In the genomic region with DNA sequence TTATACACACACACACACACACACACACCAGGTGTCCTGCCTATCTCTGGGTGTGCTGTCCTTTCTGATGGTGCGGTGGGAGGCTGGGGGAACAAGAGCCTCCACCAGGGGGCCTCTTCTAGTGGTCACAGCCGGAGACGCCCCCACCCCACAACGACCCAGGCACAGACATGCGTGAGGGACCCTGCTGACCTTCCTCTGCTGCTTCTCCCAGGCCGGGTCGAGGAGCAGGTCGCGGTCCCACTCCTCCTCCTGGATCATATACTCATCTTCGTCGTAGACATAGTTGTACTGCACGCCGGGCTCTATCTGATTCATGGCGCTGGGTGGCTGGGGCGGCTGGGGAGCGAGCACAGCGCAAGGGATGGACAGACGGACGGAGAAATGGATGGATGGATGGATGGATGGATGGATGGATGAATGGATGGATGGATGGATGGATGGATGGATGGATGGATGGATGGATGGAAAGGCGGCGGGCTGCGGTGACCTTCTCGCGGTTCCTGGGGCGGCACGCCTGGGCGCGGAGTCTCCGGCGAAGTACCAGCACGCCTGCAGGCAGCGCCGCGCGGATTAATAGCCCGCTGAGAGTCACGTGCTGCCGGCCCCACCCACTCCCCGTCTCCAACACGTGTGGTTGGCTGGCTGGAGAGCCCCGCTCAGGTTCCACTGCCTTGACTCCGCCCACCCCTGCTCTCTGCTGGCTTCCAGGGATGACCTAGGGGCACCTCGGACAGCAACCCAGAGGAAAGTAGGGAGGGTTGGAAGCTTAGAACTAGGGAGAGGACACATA, we compare ENCODE assay signal across 8 mouse cellular contexts. TPM values are rescaled to one million over a fixed set of nuclear protein-coding genes. Genes with fewer than 3 reads are reported as not detected.
DNase-seq lines count a peak whose midpoint lies in the region; ATAC-seq and TF ChIP-seq lines count a peak whose summit lies in the region.

A gene (minus strand): TSS at position 578 of the 793 bp plus-strand sequence.

- H3K27me3 ChIP-seq in forebrain, embryonic 13.5 days = peaks cover 6% of the 10 kb centered on the region; the same call in 1 of the 2 replicates
- H3K27me3 ChIP-seq in heart, embryonic 15.5 days = no peaks in the 10 kb centered on the region
- H3K27me3 ChIP-seq in kidney, postnatal 0 days (ENCODE audit: insufficient read depth, low read length) = no peaks in the 10 kb centered on the region
- H3K27me3 ChIP-seq in liver, embryonic 11.5 days (replicated peaks; ENCODE audit: control insufficient read depth, insufficient read depth, low read length) = peaks cover 4% of the 10 kb centered on the region; the same call in 1 of the 2 replicates

- 0 out of 2 replicates have a peak, but pooled peaks cover 3% of the 10 kb centered on the region for H3K4me1 ChIP-seq in forebrain, embryonic 13.5 days
- peaks cover 11% of the 10 kb centered on the region for H3K4me1 ChIP-seq in heart, embryonic 15.5 days (replicated peaks)
- no peaks in the 10 kb centered on the region for H3K4me1 ChIP-seq in kidney, postnatal 0 days (replicated peaks; ENCODE audit: insufficient read depth, low read length)
- no peaks in the 10 kb centered on the region; the same call in 1 of the 2 replicates for H3K4me1 ChIP-seq in liver, embryonic 11.5 days (replicated peaks; ENCODE audit: control insufficient read depth, insufficient read depth, low read length)

- no peak within 1 kb of the TSS for H3K27ac ChIP-seq in forebrain, embryonic 13.5 days
- peak within 1 kb of the TSS; percentile 91 for H3K27ac ChIP-seq in heart, embryonic 15.5 days
- H3K27ac ChIP-seq in kidney, postnatal 0 days = no peak within 1 kb of the TSS
- no peak within 1 kb of the TSS for H3K27ac ChIP-seq in liver, embryonic 11.5 days (ENCODE audit: low read depth, low read length)

- peak; percentile 21; the same call in 1 of the 2 replicates for TF ChIP-seq CTCF in kidney, postnatal 0 days (IDR thresholded peaks at IDR 0.05; ENCODE audit: low read depth)

- peak; percentile 80 for DNase-seq in CD4-positive helper T cell, adult 2 months (ENCODE audit: low read depth, low spot score)
- DNase-seq in c-Kit-positive CD71-positive TER-119-positive erythroid progenitor cells, embryonic 14.5 days (ENCODE audit: low spot score) = peak; percentile 29
- DNase-seq in kidney, postnatal 0 days (ENCODE audit: low spot score) = peak; percentile 91
- peak; percentile 79 for DNase-seq in liver, embryonic 11.5 days (ENCODE audit: low spot score)
- DNase-seq in naive thymus-derived CD4-positive, alpha-beta T cell, adult 2 months (ENCODE audit: low read depth) = peak; percentile 82
- DNase-seq in spleen, postnatal 4 days (ENCODE audit: low spot score in 2 of 2) = peak; percentile 60 to 79

- H3K9me3 ChIP-seq in forebrain, embryonic 13.5 days (replicated peaks) = no peaks in the 10 kb centered on the region
- H3K9me3 ChIP-seq in heart, embryonic 15.5 days (replicated peaks) = no peaks in the 10 kb centered on the region
- H3K9me3 ChIP-seq in kidney, postnatal 0 days (replicated peaks; ENCODE audit: low read length) = no peaks in the 10 kb centered on the region
- H3K9me3 ChIP-seq in liver, embryonic 11.5 days (ENCODE audit: control insufficient read depth, low read length) = no peaks in the 10 kb centered on the region

- under 1% methylated on average over 43 of the region's 43 CpGs for WGBS in forebrain, embryonic 13.5 days
- under 1% methylated on average over 43 of the region's 43 CpGs for WGBS in heart, embryonic 15.5 days
- under 1% methylated on average over 43 of the region's 43 CpGs for WGBS in kidney, postnatal 0 days
- WGBS in liver, embryonic 11.5 days = under 1% methylated on average over 43 of the region's 43 CpGs

- peak within 1 kb of the TSS; percentile 73 for H3K4me2 ChIP-seq in forebrain, embryonic 13.5 days
- H3K4me2 ChIP-seq in heart, embryonic 15.5 days = peak within 1 kb of the TSS; percentile 61
- H3K4me2 ChIP-seq in kidney, postnatal 0 days (ENCODE audit: low read length) = peak within 1 kb of the TSS; percentile 56
- H3K4me2 ChIP-seq in liver, embryonic 11.5 days = peak within 1 kb of the TSS; percentile 72

- H3K9ac ChIP-seq in forebrain, embryonic 13.5 days = peak within 1 kb of the TSS; percentile 65
- H3K9ac ChIP-seq in heart, embryonic 15.5 days = peak within 1 kb of the TSS; percentile 65
- H3K9ac ChIP-seq in kidney, postnatal 0 days (ENCODE audit: low read depth, low read length) = no peak within 1 kb of the TSS
- 0 out of 2 replicates have a peak within 1 kb of the TSS, but pooled peaks have one; percentile 30 for H3K9ac ChIP-seq in liver, embryonic 11.5 days (ENCODE audit: low read depth, low read length)

- peak; percentile 100 for ATAC-seq in forebrain, embryonic 13.5 days
- peak; percentile 84 for ATAC-seq in heart, embryonic 15.5 days (replicated peaks; ENCODE audit: insufficient number of reproducible peaks, insufficient read depth, low FRiP score, low read depth)
- peak; percentile 97 for ATAC-seq in kidney, postnatal 0 days (replicated peaks; ENCODE audit: low FRiP score, low read depth)
- peak; percentile 96 for ATAC-seq in liver, embryonic 11.5 days (replicated peaks; ENCODE audit: low FRiP score)

- H3K36me3 ChIP-seq in forebrain, embryonic 13.5 days (ENCODE audit: poor library complexity, severe bottlenecking) = no peaks in the 10 kb centered on the region
- no peaks in the 10 kb centered on the region for H3K36me3 ChIP-seq in heart, embryonic 15.5 days
- no peaks in the 10 kb centered on the region for H3K36me3 ChIP-seq in kidney, postnatal 0 days (ENCODE audit: insufficient read depth, low read length)
- no peaks in the 10 kb centered on the region for H3K36me3 ChIP-seq in liver, embryonic 11.5 days (ENCODE audit: control insufficient read depth, insufficient read depth, low read length)

- H3K4me3 ChIP-seq in forebrain, embryonic 13.5 days = peak within 1 kb of the TSS; percentile 43
- peak within 1 kb of the TSS; percentile 68 for H3K4me3 ChIP-seq in heart, embryonic 15.5 days
- 0 out of 2 replicates have a peak within 1 kb of the TSS, but pooled peaks have one; percentile 9 for H3K4me3 ChIP-seq in kidney, postnatal 0 days (replicated peaks; ENCODE audit: low read depth, low read length)
- peak within 1 kb of the TSS; percentile 38 for H3K4me3 ChIP-seq in liver, embryonic 11.5 days (ENCODE audit: low read depth, low read length)

RNA-seq across cellular contexts. Expression of the gene that starts here (rescaled TPM):
- 1.3 and 1.9 TPM in 2 replicates for polyA plus RNA-seq in forebrain, embryonic 13.5 days (2015; fragmentation: Nextera tagmentation; extraction: Ambion mirVana)
- 1,445 and 1,519 TPM in 2 replicates for polyA plus RNA-seq in heart, embryonic 15.5 days (2015; fragmentation: Nextera tagmentation; extraction: Ambion mirVana)
- 3.1 and 3.5 TPM in 2 replicates for polyA plus RNA-seq in kidney, postnatal 0 days (2015; fragmentation: Nextera tagmentation; extraction: Ambion mirVana)
- polyA plus RNA-seq in liver, embryonic 11.5 days (2014; fragmentation: Nextera tagmentation; extraction: Ambion mirVana) = 2.0 and 7.2 TPM in 2 replicates

Comparison
In these comparisons a context has a peak if more than half of its experiments do, and no peak if none do; other contexts are left out.
1. RNA of the gene that starts here (polyA plus RNA-seq): 1,445 to 1,519 TPM in heart, embryonic 15.5 days; 2.0 to 7.2 TPM in liver, embryonic 11.5 days, 3.1 to 3.5 TPM in kidney, postnatal 0 days and 1.3 to 1.9 TPM in forebrain, embryonic 13.5 days; every median in the first group is over 100 times any median in the second.
2. DNase-seq: peak in every context shown above with its lines; median percentile 91 in kidney, postnatal 0 days; 82 in naive thymus-derived CD4-positive, alpha-beta T cell, adult 2 months; 80 in CD4-positive helper T cell, adult 2 months; 79 in liver, embryonic 11.5 days; 70 in spleen, postnatal 4 days; 29 in c-Kit-positive CD71-positive TER-119-positive erythroid progenitor cells, embryonic 14.5 days.
3. H3K4me3 ChIP-seq: peak in every context shown above with its lines; median percentile 68 in heart, embryonic 15.5 days; 43 in forebrain, embryonic 13.5 days; 38 in liver, embryonic 11.5 days; 9 in kidney, postnatal 0 days.
4. Peak in every context shown above with its lines, with median percentiles within 50 percentile points of each other: ATAC-seq and H3K4me2 ChIP-seq.